In genomic region chr1:133045861-133046440, GRCm38 (mm10) we compare ENCODE assay signal across 8 mouse cellular contexts. TPM values are rescaled to one million over a fixed set of nuclear protein-coding genes. Genes with fewer than 3 reads are reported as not detected.
DNase-seq lines count a peak whose midpoint lies in the region; ATAC-seq and TF ChIP-seq lines count a peak whose summit lies in the region.

No protein-coding gene starts in this region.

- ATAC-seq in heart, embryonic 12.5 days (ENCODE audit: insufficient number of reproducible peaks, low FRiP score): peak; percentile 82
- ATAC-seq in kidney, embryonic 15.5 days (replicated peaks; ENCODE audit: low FRiP score): peak; percentile 89
- peak; percentile 79 for ATAC-seq in liver, embryonic 12.5 days

- DNase-seq in naive thymus-derived CD4-positive, alpha-beta T cell, adult 2 months (ENCODE audit: low read depth): peak; percentile 71
- peak; percentile 79 to 90 for DNase-seq in spleen, postnatal 4 days (ENCODE audit: low spot score in 2 of 2)

- H3K27me3 ChIP-seq in C2C12 (ENCODE audit: control insufficient read depth, insufficient read depth, insufficient read length): no peaks in the 10 kb centered on the region
- H3K27me3 ChIP-seq in erythroblast, embryonic 14.5 days (ENCODE audit: control insufficient read depth): peaks cover 58% of the 10 kb centered on the region
- no peaks in the 10 kb centered on the region for H3K27me3 ChIP-seq in heart, embryonic 12.5 days (replicated peaks)
- no peaks in the 10 kb centered on the region for H3K27me3 ChIP-seq in kidney, embryonic 15.5 days
- H3K27me3 ChIP-seq in liver, embryonic 12.5 days (replicated peaks): peaks cover 42% of the 10 kb centered on the region

- peak overlapping the region; percentile 81 for H3K27ac ChIP-seq in bone marrow, adult 2 months (ENCODE audit: control insufficient read depth, insufficient read depth, low read depth, low read length, poor library complexity)
- peak overlapping the region; percentile 84 for H3K27ac ChIP-seq in heart, embryonic 12.5 days (ENCODE audit: poor library complexity, severe bottlenecking)
- peak overlapping the region; percentile 82 for H3K27ac ChIP-seq in kidney, embryonic 15.5 days
- H3K27ac ChIP-seq in liver, embryonic 12.5 days: peak overlapping the region; percentile 32; the same call in 1 of the 2 replicates

- H3K4me2 ChIP-seq in heart, embryonic 12.5 days: peak overlapping the region; percentile 78
- peak overlapping the region; percentile 97 for H3K4me2 ChIP-seq in kidney, embryonic 15.5 days
- H3K4me2 ChIP-seq in liver, embryonic 12.5 days: peak overlapping the region; percentile 99

- peak; percentile 32; the same call in 1 of the 2 replicates for TF ChIP-seq POLR2A in bone marrow, adult 2 months (IDR thresholded peaks at IDR 0.05; ENCODE audit: borderline replicate concordance, control insufficient read depth, low read depth, low read length)

- no peaks in the 10 kb centered on the region; the same call in 1 of the 2 replicates for H3K4me1 ChIP-seq in bone marrow, adult 2 months (ENCODE audit: control insufficient read depth, insufficient read depth, low read length)
- H3K4me1 ChIP-seq in erythroblast, embryonic 14.5 days (ENCODE audit: control insufficient read depth): peaks cover 17% of the 10 kb centered on the region
- H3K4me1 ChIP-seq in heart, embryonic 12.5 days (replicated peaks): peaks cover 45% of the 10 kb centered on the region
- peaks cover 41% of the 10 kb centered on the region for H3K4me1 ChIP-seq in kidney, embryonic 15.5 days
- peaks cover 31% of the 10 kb centered on the region for H3K4me1 ChIP-seq in liver, embryonic 12.5 days

- H3K36me3 ChIP-seq in C2C12 (ENCODE audit: control insufficient read depth, insufficient read depth): no peaks in the 10 kb centered on the region
- no peaks in the 10 kb centered on the region for H3K36me3 ChIP-seq in erythroblast, embryonic 14.5 days (ENCODE audit: control insufficient read depth)
- no peaks in the 10 kb centered on the region for H3K36me3 ChIP-seq in heart, embryonic 12.5 days
- H3K36me3 ChIP-seq in kidney, embryonic 15.5 days: no peaks in the 10 kb centered on the region
- H3K36me3 ChIP-seq in liver, embryonic 12.5 days: no peaks in the 10 kb centered on the region

- H3K79me2 ChIP-seq in C2C12 (ENCODE audit: control insufficient read depth, insufficient read depth): no peaks in the 10 kb centered on the region

- TF ChIP-seq CTCF in C2C12 (IDR thresholded peaks at IDR 0.05; ENCODE audit: control insufficient read depth, insufficient read depth, insufficient read length): peak; percentile 76
- TF ChIP-seq CTCF in bone marrow, adult 2 months (IDR thresholded peaks at IDR 0.05; ENCODE audit: control insufficient read depth, insufficient read depth, low read length): peak; percentile 30; the same call in 1 of the 2 replicates

- H3K9ac ChIP-seq in heart, embryonic 12.5 days: peak overlapping the region; percentile 98
- peak overlapping the region; percentile 88 for H3K9ac ChIP-seq in kidney, embryonic 15.5 days
- peak overlapping the region; percentile 76 for H3K9ac ChIP-seq in liver, embryonic 12.5 days

- peak overlapping the region; percentile 93 for H3ac ChIP-seq in C2C12 (ENCODE audit: control insufficient read depth, insufficient read length, low read depth)

- no peaks in the 10 kb centered on the region for H3K9me3 ChIP-seq in erythroblast, embryonic 14.5 days (ENCODE audit: control insufficient read depth, low read length)
- no peaks in the 10 kb centered on the region for H3K9me3 ChIP-seq in heart, embryonic 12.5 days (replicated peaks)
- no peaks in the 10 kb centered on the region for H3K9me3 ChIP-seq in kidney, embryonic 15.5 days (replicated peaks)
- no peaks in the 10 kb centered on the region for H3K9me3 ChIP-seq in liver, embryonic 12.5 days (replicated peaks)

- peak overlapping the region; percentile 30 for H3K4me3 ChIP-seq in C2C12 (ENCODE audit: insufficient read depth, poor library complexity, severe bottlenecking)
- peak overlapping the region; percentile 70 for H3K4me3 ChIP-seq in bone marrow, adult 2 months (replicated peaks; ENCODE audit: control insufficient read depth, low read depth, low read length)
- peak overlapping the region; percentile 63 for H3K4me3 ChIP-seq in erythroblast, embryonic 14.5 days (replicated peaks)
- peak overlapping the region; percentile 93 for H3K4me3 ChIP-seq in heart, embryonic 12.5 days
- peak overlapping the region; percentile 81 for H3K4me3 ChIP-seq in kidney, embryonic 15.5 days (replicated peaks)
- peak overlapping the region; percentile 71 for H3K4me3 ChIP-seq in liver, embryonic 12.5 days

- under 1% methylated on average over 69 of the region's 71 CpGs for WGBS in bone marrow, adult 2 months
- 0% methylated on average over 67 of the region's 71 CpGs for WGBS in heart, embryonic 12.5 days
- 0% methylated on average over 67 of the region's 71 CpGs for WGBS in kidney, embryonic 15.5 days
- under 1% methylated on average over 69 of the region's 71 CpGs for WGBS in liver, embryonic 12.5 days (ENCODE audit: insufficient replicate concordance)

- no peaks in the 10 kb centered on the region for H3K79me3 ChIP-seq in C2C12 (ENCODE audit: low read depth)

TF ChIP-seq in C2C12, 6 proteins besides CTCF, POLR2A, EP300 and RAD21:
- TF ChIP-seq MAX (IDR thresholded peaks at IDR 0.05): no peak
- TF ChIP-seq FOSL1 (IDR thresholded peaks at IDR 0.05; ENCODE audit: insufficient read depth, low read length, poor library complexity, severe bottlenecking): no peak
- TF ChIP-seq MYOG (IDR thresholded peaks at IDR 0.05; ENCODE audit: control insufficient read depth, extremely low read depth, insufficient read length): no peak
- TF ChIP-seq MYOD1 (IDR thresholded peaks at IDR 0.05; ENCODE audit: control insufficient read depth, insufficient read length, low read depth): no peak

RNA-seq across cellular contexts. Expression of gene Pik3c2b, which starts 0.5 kb away (rescaled TPM):
- 0.39 TPM for polyA plus RNA-seq in C2C12 (2012; fragmentation: generic; extraction: Trizol)
- 6.6 and 17.9 TPM in 2 replicates for polyA plus RNA-seq in bone marrow, adult 2 months (2011; ENCODE audit: insufficient read depth, insufficient read length, low replicate concordance, missing spikeins)
- polyA plus RNA-seq in erythroblast, embryonic 14.5 days (2012): 0.01 and 0.03 TPM in 2 replicates
- 11.5 and 11.7 TPM in 2 replicates for polyA plus RNA-seq in heart, embryonic 12.5 days (2016; fragmentation: Nextera tagmentation; extraction: Ambion mirVana)
- 6.1 and 6.3 TPM in 2 replicates for polyA plus RNA-seq in kidney, embryonic 15.5 days (2015; fragmentation: Nextera tagmentation; extraction: Ambion mirVana)
- 1.8 and 1.9 TPM in 2 replicates for polyA plus RNA-seq in liver, embryonic 12.5 days (2016; fragmentation: Nextera tagmentation; extraction: Ambion mirVana)

RNA-seq across cellular contexts. Expression of gene Mdm4, which starts 15.6 kb away (rescaled TPM):
- polyA plus RNA-seq in C2C12 (2012; fragmentation: generic; extraction: Trizol): 7.4 TPM
- polyA plus RNA-seq in bone marrow, adult 2 months (2011; ENCODE audit: insufficient read depth, insufficient read length, low replicate concordance, missing spikeins): 33.1 and 66.0 TPM in 2 replicates
- 0.74 and 1.1 TPM in 2 replicates for polyA plus RNA-seq in erythroblast, embryonic 14.5 days (2012)
- polyA plus RNA-seq in heart, embryonic 12.5 days (2016; fragmentation: Nextera tagmentation; extraction: Ambion mirVana): 31.3 and 35.5 TPM in 2 replicates
- polyA plus RNA-seq in kidney, embryonic 15.5 days (2015; fragmentation: Nextera tagmentation; extraction: Ambion mirVana): 32.4 and 32.6 TPM in 2 replicates
- 24.9 and 26.2 TPM in 2 replicates for polyA plus RNA-seq in liver, embryonic 12.5 days (2016; fragmentation: Nextera tagmentation; extraction: Ambion mirVana)

Comparison
In these comparisons a context has a peak if more than half of its experiments do, and no peak if none do; other contexts are left out.
1. Peak in every context shown above with its lines: DNase-seq, ATAC-seq, H3K4me3 ChIP-seq and H3K27ac ChIP-seq.
2. H3K4me3 ChIP-seq: peak in every context shown above with its lines; median percentile 93 in heart, embryonic 12.5 days; 81 in kidney, embryonic 15.5 days; 71 in liver, embryonic 12.5 days; 70 in bone marrow, adult 2 months; 63 in erythroblast, embryonic 14.5 days; 30 in C2C12.
3. H3K27ac ChIP-seq: peak in every context shown above with its lines; median percentile 84 in heart, embryonic 12.5 days; 82 in kidney, embryonic 15.5 days; 81 in bone marrow, adult 2 months; 32 in liver, embryonic 12.5 days.